Mouse (Mus musculus): ENCODE measurements at regions not wholly inside any gene's neighbourhood (a gene's known extent, or its start where the extent isn't known, plus 50 kb on each side); places are given as distances from the start of the nearest gene placed in this dataset.

GRCm38 (mm10) chr12:68601366-68601765, 557.6 kb downstream of the Rps29 start:
- TF ChIP-seq CTCF (IDR thresholded peaks at IDR 0.05; ENCODE audit: borderline replicate concordance, insufficient read depth, low read length) = no peak
- no peak for TF ChIP-seq POLR2A (IDR thresholded peaks at IDR 0.05; ENCODE audit: low read depth, low read length)
